Mouse (Mus musculus) mouse trophoblast stem cell (cell line): ENCODE results near the gene Olfr1013.

Experiments
- in situ Hi-C, 2 experiments: fragments of 300-500 bp; cut with MseI, MboI; formaldehyde crosslinking; loops; 2 replicates in 1 of 2; 3 replicates in 1 of 2; pipeline ENCODE4 v1.15.1; 2025

Gene Olfr1013

DNA sequence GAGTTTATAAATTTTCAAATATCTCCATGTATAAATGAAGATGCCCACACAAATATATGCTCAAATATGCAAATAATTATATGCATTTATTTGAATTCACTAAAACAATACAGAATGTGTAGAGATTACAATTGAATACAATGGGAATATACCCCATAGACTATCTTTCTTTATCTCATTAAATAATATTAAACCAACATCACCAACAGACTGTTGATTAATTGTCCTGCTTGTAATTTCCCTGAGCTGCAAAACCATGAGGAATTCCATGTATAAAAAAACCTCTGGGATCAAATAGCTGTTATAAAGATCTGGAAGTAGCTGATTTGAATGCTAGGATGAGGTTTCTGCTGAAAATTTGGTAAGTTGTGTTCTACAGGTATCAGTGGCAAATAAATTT lies at the start of gene Olfr1013:
TSS of gene Olfr1013 (plus strand) at position 301 of the 400 bp plus-strand sequence.
- in situ Hi-C loops: no loop called here

DNA sequence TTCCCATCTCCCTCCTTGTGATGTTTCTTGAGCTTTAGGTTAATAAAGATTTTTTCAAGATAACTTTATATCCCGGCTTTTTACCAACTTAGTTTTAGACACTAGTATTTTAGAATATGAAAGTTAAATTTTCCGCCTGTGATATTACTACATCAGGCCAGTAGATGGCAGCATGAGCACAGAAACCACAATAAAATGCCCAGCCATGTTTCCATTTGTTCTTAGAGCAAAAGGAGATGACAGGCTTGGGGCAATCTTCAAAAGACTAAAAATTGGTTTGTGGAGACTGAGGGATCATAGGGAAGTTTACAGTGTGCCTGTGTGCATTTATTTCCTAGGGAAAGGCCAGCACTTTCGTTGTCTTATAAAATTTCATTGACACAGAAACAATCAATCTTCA lies 41.1 kb upstream of the Olfr1013 start:
- in situ Hi-C loops: loop anchor here (5.0 to 25.0 kb wide), 2 partner anchors 737 kb away; partner anchors contain the start of genes Olfr1065 (in 1 of the 2) and Olfr1066 (in 1 of the 2)

DNA sequence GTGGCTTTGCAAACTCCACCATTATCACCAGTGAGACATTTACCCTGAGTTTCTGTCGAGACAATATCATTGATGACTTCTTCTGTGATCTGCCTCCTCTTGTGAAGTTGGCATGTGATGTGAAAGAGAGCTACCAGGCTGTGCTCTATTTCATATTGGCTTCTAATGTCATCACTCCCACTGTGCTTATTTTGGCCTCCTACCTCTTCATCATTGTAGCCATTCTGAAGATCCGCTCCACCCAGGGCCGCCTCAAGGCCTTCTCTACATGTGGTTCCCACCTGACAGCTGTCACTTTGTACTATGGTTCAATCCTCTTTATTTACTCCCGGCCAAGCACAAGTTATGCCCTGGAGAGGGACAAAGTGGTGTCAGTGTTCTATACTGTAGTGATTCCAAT lies 13.1 kb upstream of the Olfr1013 start:
- in situ Hi-C loops: no loop called here

DNA sequence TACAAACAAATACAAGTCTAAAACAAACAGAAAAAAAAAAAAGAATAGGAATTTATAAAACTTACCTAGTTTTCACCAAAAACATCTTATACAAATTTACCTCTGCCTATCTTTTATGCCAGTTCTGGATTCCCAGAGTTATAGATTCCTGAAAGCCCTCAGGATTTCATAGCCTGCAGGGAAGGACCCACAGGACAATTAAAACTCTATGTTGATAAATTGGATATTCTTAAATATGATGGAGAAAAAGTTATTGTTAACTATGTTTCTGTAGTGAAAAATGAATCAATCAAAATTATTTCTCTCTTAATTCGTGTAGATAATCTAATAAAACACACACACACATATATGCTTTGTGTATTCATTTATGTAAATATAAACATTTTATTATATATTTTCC lies 4.2 kb upstream of the Olfr1013 start, which contains the start of gene Olfr1012:
TSS of gene Olfr1012 (minus strand) at position 101 of the 400 bp plus-strand sequence.
- in situ Hi-C loops: no loop called here

DNA sequence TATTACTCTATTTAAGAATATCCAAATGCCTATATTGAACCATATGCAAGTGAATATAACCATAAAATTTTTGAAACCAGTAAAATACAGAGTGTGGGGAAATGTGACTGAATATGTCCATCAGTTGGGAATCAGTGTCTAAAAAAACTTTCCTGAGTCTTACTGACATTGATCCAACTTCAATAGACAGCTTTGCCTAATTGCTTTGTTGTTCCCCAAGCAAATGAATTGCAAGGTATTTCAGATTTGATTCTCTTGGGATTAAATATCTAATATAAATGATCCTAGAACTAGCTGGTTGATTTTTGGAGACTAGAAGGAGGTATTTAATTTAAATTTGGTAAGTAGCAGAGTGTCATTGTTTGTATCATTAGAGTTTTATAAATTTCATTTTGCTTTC lies 5.5 kb downstream of the Olfr1013 start, which contains the start of gene Olfr1014:
TSS of gene Olfr1014 (plus strand) at position 301 of the 400 bp plus-strand sequence.
- in situ Hi-C loops: no loop called here

DNA sequence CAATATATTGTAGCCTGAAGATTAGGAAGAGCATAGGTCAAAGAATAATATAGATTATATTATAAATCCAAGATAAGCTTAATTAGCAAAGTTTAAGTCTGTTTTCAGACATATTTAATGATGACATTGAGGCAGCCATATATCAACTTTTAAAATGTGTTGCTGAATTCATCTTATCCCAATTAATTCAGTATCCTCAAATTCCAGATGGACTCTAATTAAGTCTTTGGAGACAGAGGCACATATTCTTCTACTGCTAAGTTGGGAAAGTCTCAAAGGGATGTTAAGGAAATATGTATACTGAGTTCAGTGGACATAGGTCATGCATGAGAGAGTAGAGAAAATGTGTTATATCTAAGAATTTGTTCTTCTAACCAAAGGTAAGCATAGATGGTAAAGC lies 14.8 kb downstream of the Olfr1013 start, which contains the start of gene Olfr1015:
TSS of gene Olfr1015 (plus strand) at position 301 of the 400 bp plus-strand sequence.
- in situ Hi-C loops: no loop called here

DNA sequence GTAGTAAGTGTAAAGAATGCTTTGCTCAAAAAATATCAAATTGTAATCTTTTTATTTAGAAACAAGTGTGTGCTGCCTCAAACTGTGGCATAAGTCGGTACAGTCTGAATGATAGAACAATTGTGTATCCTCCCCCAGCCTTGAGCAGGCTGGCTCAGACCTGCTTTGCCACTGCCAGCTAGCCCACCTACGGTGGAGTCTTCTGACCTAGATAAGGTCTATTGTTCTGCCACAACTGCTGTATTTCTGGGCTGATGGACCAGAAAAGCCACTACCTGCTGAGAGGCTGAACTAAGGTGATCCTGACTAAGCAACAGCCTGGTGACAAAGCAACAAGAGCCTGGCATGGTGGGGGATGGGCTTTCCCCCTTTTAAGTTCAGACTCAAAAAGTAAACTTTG lies 25.4 kb downstream of the Olfr1013 start:
- in situ Hi-C loops: no loop called here

DNA sequence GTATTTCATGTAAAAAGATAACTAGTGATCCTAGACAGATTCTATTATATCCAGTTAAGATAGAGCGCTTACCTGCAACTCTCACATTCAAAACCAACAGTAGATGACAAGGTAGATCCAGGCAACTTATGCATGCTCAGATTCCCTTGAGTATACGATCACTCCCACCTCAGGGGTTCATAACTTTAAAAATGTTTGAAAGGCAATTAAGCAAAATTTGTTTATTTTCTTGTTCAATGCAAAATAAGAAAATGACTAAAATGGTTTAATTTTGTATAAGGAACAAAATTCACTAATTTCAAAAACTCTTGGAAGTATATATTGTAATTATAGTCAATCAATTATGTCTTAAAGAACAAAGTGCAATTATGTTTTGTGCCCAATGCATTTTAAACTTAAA lies 35.5 kb downstream of the Olfr1013 start, which contains the start of gene Olfr1016:
TSS of gene Olfr1016 (minus strand) at position 101 of the 400 bp plus-strand sequence.
- in situ Hi-C loops: no loop called here

DNA sequence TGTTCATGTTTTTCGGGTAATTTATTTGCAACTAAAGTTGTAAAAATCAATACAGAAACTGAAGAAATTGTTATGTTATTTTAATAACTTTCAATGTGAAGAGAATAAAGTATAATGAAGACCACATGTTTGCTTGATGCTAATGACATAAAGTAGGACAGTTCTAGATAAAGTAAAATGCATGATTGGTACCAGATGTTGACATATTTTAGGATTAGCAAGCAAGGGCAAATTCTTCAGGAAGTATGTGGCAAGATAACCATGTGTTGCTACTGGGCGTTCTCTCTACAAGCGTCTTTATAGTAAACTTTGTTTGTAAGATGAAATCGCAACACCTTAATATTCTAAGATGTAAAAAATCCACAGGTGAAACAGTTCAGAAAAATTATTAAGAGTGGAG lies 37.6 kb downstream of the Olfr1013 start:
- in situ Hi-C loops: no loop called here

DNA sequence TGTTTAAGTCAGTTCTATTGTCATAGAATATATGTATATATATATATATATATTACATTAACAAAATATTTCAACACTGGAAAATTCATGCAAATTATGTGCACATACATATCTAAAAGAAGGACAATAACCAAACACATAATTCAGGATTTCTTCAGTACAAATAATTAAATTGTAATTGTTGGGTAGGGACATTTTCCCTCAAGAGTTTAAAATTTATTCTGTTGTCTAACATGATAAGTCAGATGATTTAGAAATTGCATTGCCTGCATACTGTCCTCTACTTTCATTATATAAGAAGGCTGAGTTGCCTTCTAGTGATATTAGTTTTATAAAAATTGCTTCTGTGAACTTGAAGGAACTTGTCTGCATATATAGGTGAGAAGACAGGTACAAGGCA lies 51.3 kb downstream of the Olfr1013 start, which contains the start of gene Olfr1018:
TSS of gene Olfr1018 (plus strand) at position 301 of the 400 bp plus-strand sequence.
- in situ Hi-C loops: no loop called here
